Mouse (Mus musculus): ENCODE data around the gene Maff.

DNA sequence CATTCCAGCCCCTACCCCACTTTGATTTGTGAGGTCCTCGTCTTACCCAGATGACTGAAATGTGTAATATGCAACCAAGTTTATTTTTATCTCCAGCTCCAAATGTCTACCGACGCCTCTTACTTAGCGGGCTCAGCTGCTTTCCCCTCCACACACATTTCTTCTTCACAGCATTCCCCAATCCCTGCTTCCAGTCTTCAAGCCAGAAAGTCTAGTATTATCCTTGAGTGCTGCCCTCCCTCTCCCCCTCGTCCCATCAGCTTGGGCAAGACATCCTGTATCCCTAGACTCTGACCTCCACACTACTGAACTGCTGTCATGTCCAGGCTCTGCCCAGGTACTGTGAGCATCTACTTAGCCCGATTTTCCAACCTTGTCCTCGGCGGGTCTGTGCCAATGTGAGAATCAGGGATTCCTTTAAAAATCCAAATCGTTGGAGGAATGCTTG is 57.4 kb downstream of the Maff start:
- TF ChIP-seq CTCF (IDR thresholded peaks at IDR 0.05; ENCODE audit: insufficient read depth, low read depth, low read length) (no peak), POLR2A (IDR thresholded peaks at IDR 0.05; ENCODE audit: insufficient read depth, low read depth, low read length) (no peak)

All from olfactory bulb, adult 2 months (tissue).